Comparison of ENCODE assay signal across 8 mouse cellular contexts in the genomic region with DNA sequence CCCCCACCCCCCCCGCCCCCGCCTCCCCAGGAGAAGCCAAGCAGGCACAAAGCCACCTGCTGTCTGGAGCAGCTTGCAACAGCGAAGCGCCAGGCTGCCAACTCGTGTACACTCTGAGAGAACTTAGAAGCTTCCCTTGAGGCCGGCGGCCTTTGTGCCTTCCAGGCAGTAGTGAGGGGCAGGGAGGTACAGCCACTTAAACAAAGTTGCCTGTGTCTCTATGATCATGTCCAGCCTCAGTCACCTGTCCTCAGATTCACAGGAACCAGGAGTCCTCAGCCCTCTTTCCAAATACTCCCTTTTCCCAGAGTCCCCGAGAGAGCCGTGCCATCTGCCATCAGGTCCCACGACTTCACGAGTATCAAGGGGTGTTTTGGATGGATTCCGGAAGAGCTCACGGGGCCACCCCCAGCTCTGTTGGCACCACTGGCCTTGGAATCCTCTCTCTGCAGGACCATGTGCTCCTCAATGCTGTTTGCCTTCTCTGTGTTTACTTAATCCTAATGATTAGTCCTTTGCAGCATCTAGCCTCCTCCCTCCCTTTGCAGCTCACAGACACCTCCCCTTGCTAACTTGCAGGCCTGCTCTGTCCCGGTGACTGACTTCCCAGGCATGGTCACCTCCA. TPM values are rescaled to one million over a fixed set of nuclear protein-coding genes. Genes with fewer than 3 reads are reported as not detected.
DNase-seq lines count a peak whose midpoint lies in the region; ATAC-seq and TF ChIP-seq lines count a peak whose summit lies in the region.
"Had no signal": no experiment of that assay in that cellular context is flagged by ENCODE, and none has a peak within 500 bp of the region (broad histone marks: within the 10 kb centered on the region; RNA-seq: fewer than 3 reads in every experiment).

No protein-coding gene starts in this region.

- no peak overlapping the region for H3K4me2 ChIP-seq in hindbrain, embryonic 16.5 days (ENCODE audit: low read length)
- peak overlapping the region; percentile 52 for H3K4me2 ChIP-seq in myocyte (ENCODE audit: low read depth)
- H3K4me2 ChIP-seq: neural tube, embryonic 12.5 days had no signal

- H3K79me2 ChIP-seq in myocyte (ENCODE audit: control insufficient read depth, insufficient read depth): no peaks in the 10 kb centered on the region

- no peak overlapping the region for H3K9ac ChIP-seq in hindbrain, embryonic 16.5 days (ENCODE audit: low read depth, low read length)
- H3K9ac ChIP-seq: neural tube, embryonic 12.5 days had no signal

- no peaks in the 10 kb centered on the region for H3K9me3 ChIP-seq in hindbrain, embryonic 16.5 days (ENCODE audit: control insufficient read depth, low read length)
- H3K9me3 ChIP-seq: neural tube, embryonic 12.5 days had no signal

- intact Hi-C loops in left cerebral cortex, postnatal 4 days (cut with DNase I): loop anchor here (5.0 kb wide), 1 partner anchor 83 kb away; no protein-coding TSS in a partner anchor

- no peak overlapping the region for H3ac ChIP-seq in myocyte (ENCODE audit: control insufficient read depth, insufficient read length)

- ATAC-seq in hindbrain, embryonic 16.5 days: peak; percentile 66

- no peak for TF ChIP-seq POLR2A in myocyte (IDR thresholded peaks at IDR 0.05; ENCODE audit: insufficient read length, low read depth)

- no peaks in the 10 kb centered on the region for H3K36me3 ChIP-seq in hindbrain, embryonic 16.5 days (ENCODE audit: control insufficient read depth, insufficient read depth, low read length)
- no peaks in the 10 kb centered on the region for H3K36me3 ChIP-seq in myocyte (ENCODE audit: control insufficient read depth, insufficient read depth)
- H3K36me3 ChIP-seq: neural tube, embryonic 12.5 days had no signal

- peaks cover 4% of the 10 kb centered on the region for H3K4me1 ChIP-seq in hindbrain, embryonic 16.5 days (ENCODE audit: control insufficient read depth, insufficient read depth, low read depth, low read length)

- no peak overlapping the region for H3K4me3 ChIP-seq in hindbrain, embryonic 16.5 days (ENCODE audit: low read length)
- H3K4me3 ChIP-seq in myocyte: no peak overlapping the region
- H3K4me3 ChIP-seq: neural tube, embryonic 12.5 days had no signal

- DNase-seq in left cerebral cortex, postnatal 4 days: peak; percentile 79
- no peak for DNase-seq in left cerebral cortex, adult 18-20 months (ENCODE audit: low spot score in 2 of 2)
- DNase-seq in cerebellum, adult 9-11 months: peak; percentile 36
- no peak for DNase-seq in urinary bladder, postnatal 14 days (ENCODE audit: low spot score)
- DNase-seq in c-Kit-positive CD71-positive TER-119-positive erythroid progenitor cells, embryonic 14.5 days (ENCODE audit: low spot score): no peak

- 33% methylated on average over 12 of the region's 14 CpGs for WGBS in hindbrain, embryonic 16.5 days

- H3K27me3 ChIP-seq in hindbrain, embryonic 16.5 days (replicated peaks; ENCODE audit: control insufficient read depth, insufficient read depth, low read length): no peaks in the 10 kb centered on the region; the same call in 1 of the 2 replicates
- H3K27me3 ChIP-seq in myocyte (ENCODE audit: control insufficient read depth, insufficient read depth, insufficient read length): no peaks in the 10 kb centered on the region
- H3K27me3 ChIP-seq: neural tube, embryonic 12.5 days had no signal

- H3K27ac ChIP-seq in hindbrain, embryonic 16.5 days (ENCODE audit: low read depth, low read length): no peak overlapping the region; the same call in 1 of the 2 replicates
- H3K27ac ChIP-seq: neural tube, embryonic 12.5 days had no signal

TF ChIP-seq in myocyte, 11 proteins besides CTCF, POLR2A, EP300 and RAD21:
- no peak for TF ChIP-seq SRF (IDR thresholded peaks at IDR 0.05; ENCODE audit: control insufficient read depth, insufficient read length, low read depth)
- no peak for TF ChIP-seq TCF12 (IDR thresholded peaks at IDR 0.05; ENCODE audit: insufficient read depth, poor library complexity, severe bottlenecking)
- TF ChIP-seq MYOD1 (IDR thresholded peaks at IDR 0.05; ENCODE audit: control insufficient read depth in 1 of 3, insufficient read length in 2 of 3, low read depth in 2 of 3): peak in 1 of 3 experiments; percentile 19

RNA-seq across cellular contexts. Expression of gene Mturn, which starts 38.4 kb away (rescaled TPM):
- 100 to 1,000 TPM; 269 to 288 TPM for total RNA-seq in left cerebral cortex, postnatal 4 days (2021)
- 100 to 1,000 TPM; 106 to 117 TPM for total RNA-seq in left cerebral cortex, adult 18-20 months (2021)
- 94.3 and 104 TPM in 2 replicates for polyA plus RNA-seq in hindbrain, embryonic 16.5 days (2015; fragmentation: Nextera tagmentation; extraction: Ambion mirVana)
- 1.4 TPM for polyA plus RNA-seq in myocyte (2012; fragmentation: generic; extraction: Trizol)

Comparison
In these comparisons a context has a peak if more than half of its experiments do, and no peak if none do; other contexts are left out.
1. DNase-seq: peak in left cerebral cortex, postnatal 4 days (single experiment) and cerebellum, adult 9-11 months (single experiment); none in left cerebral cortex, adult 18-20 months (0 of 2), urinary bladder, postnatal 14 days (single experiment) and c-Kit-positive CD71-positive TER-119-positive erythroid progenitor cells, embryonic 14.5 days (single experiment).